Mouse (Mus musculus) cortical plate, adult 2 months (tissue): ENCODE results near the gene 1700061G19Rik.

Source experiments
- CTCF ChIP-seq: fragments of 200-500 bp; IDR thresholded peaks from 2 replicates; pipeline ENCODE4 v1.5.1; 2011; ENCODE audit warnings: mild to moderate bottlenecking, control low read depth, low read length; ENCODE audit not compliant: insufficient read depth; ENCODE audit errors: extremely low read depth
- POLR2A ChIP-seq: fragments of 200-500 bp; IDR thresholded peaks from 2 replicates; pipeline ENCODE4 v1.6.1; 2011; ENCODE audit warnings: mild to moderate bottlenecking, low read length, control low read depth; ENCODE audit not compliant: insufficient read depth; ENCODE audit errors: extremely low read depth

DNA sequence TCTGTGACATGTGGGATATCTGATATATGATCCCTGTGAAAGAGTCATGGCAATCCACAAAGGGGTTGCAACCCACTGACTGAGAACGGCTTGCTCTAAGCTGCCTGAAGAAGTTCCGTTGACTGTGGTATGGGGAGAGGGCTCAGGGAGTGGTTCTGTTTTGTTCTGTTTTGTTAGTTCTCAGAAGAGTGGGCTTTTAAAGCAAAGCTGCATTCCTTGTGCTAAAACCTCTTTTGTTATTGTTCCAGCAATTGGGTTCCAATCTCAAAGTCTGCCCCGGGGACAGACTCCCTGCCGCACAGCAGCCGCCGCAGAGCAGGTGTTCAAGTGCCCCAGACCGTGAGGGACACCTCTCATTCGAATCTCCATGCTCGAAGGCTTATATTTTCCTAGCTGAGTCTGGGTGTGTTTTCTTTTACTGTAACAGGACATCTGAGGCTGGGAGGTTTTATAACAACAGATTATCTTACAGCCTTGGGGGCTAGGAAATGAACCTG, 5.7 kb upstream of the 1700061G19Rik start:
- TF ChIP-seq CTCF = no peak
- TF ChIP-seq POLR2A = no peak
